Mouse (Mus musculus): Measurements from ENCODE around the gene Myo5c.

- TF ChIP-seq POLR2A (IDR thresholded peaks at IDR 0.05; ENCODE audit: low read depth, low read length), result no peak
- no peak for TF ChIP-seq CTCF (IDR thresholded peaks at IDR 0.05; ENCODE audit: extremely low read depth, insufficient read depth, insufficient read length, insufficient replicate concordance)
Observed at GRCm38 (mm10) chr9:75315238-75315637, 83.4 kb downstream of the Myo5c start.
